Mouse (Mus musculus) spleen, adult 18-20 months (tissue): ENCODE measurements at regions not wholly inside any gene's neighbourhood (a gene's known extent, or its start where the extent isn't known, plus 50 kb on each side); places are given as distances from the start of the nearest gene placed in this dataset.

Experiments used
- DNase-seq, 2 experiments: peaks; one replicate each; pipeline ENCODE4 v3.0.0; 2022; ENCODE audit warnings: mixed read lengths in 2 of 2

- no peak for DNase-seq
Observed at GRCm38 (mm10) chr17:66259697-66260096, 136.4 kb downstream of the Ddx11 start.

GRCm38 (mm10) chr17:66262681-66263240, 139.4 kb downstream of the Ddx11 start:
- no peak for DNase-seq

- no peak for DNase-seq
Observed at GRCm38 (mm10) chr17:66263405-66263804, 140.1 kb downstream of the Ddx11 start.

GRCm38 (mm10) chr17:66266803-66267202, 143.5 kb downstream of the Ddx11 start:
- no peak for DNase-seq

GRCm38 (mm10) chr17:66267831-66268230, 144.5 kb downstream of the Ddx11 start:
- DNase-seq = no peak

GRCm38 (mm10) chr17:66269567-66269966, 146.2 kb downstream of the Ddx11 start:
- DNase-seq = no peak

GRCm38 (mm10) chr17:66271906-66272305, 148.6 kb downstream of the Ddx11 start:
- DNase-seq = no peak

GRCm38 (mm10) chr17:66276778-66277177, 153.5 kb downstream of the Ddx11 start:
- DNase-seq = no peak

GRCm38 (mm10) chr17:66278037-66278436, 154.7 kb downstream of the Ddx11 start:
- DNase-seq = no peak

- no peak for DNase-seq
Observed at GRCm38 (mm10) chr17:66285295-66285694, 162.0 kb downstream of the Ddx11 start.
